Mouse (Mus musculus) forebrain, embryonic 13.5 days (tissue): ENCODE data around the gene Tmem45b. TPM values are rescaled to one million over a fixed set of nuclear protein-coding genes. Genes with fewer than 3 reads are reported as not detected.

Source experiments
- ATAC-seq: fragments of 200-750 bp; cut with Nextera tagmentation; 2 replicates; pipeline ENCODE4 v1.8.0; 2017
- H3K27ac ChIP-seq: fragments of 300-500 bp; sonication (generic); 2 replicates; pipeline ENCODE4 v1.5.1; 2015; ENCODE audit warnings: inconsistent platforms, mild to moderate bottlenecking, moderate library complexity
- H3K27me3 ChIP-seq: fragments of 300-500 bp; sonication (generic); 2 replicates; pipeline ENCODE4 v1.6.1; 2015; ENCODE audit warnings: mild to moderate bottlenecking, inconsistent platforms
- H3K36me3 ChIP-seq: fragments of 300-500 bp; sonication (generic); 2 replicates; pipeline ENCODE4 v1.6.1; 2015; ENCODE audit warnings: mild to moderate bottlenecking, inconsistent platforms; ENCODE audit not compliant: poor library complexity, severe bottlenecking
- H3K4me1 ChIP-seq: fragments of 300-500 bp; sonication (generic); 2 replicates; pipeline ENCODE4 v1.6.1; 2015; ENCODE audit warnings: inconsistent platforms
- H3K4me2 ChIP-seq: fragments of 300-500 bp; sonication (generic); 2 replicates; pipeline ENCODE4 v1.6.1; 2015; ENCODE audit warnings: inconsistent platforms, mild to moderate bottlenecking, moderate library complexity
- H3K4me3 ChIP-seq: fragments of 300-500 bp; sonication (generic); 2 replicates; pipeline ENCODE4 v1.5.1; 2015; ENCODE audit warnings: mild to moderate bottlenecking, inconsistent platforms
- H3K9ac ChIP-seq: fragments of 300-500 bp; sonication (generic); 2 replicates; pipeline ENCODE4 v1.6.1; 2015; ENCODE audit warnings: mild to moderate bottlenecking, inconsistent platforms
- H3K9me3 ChIP-seq: fragments of 300-500 bp; sonication (generic); replicated peaks from 2 replicates; pipeline ENCODE4 v1.6.1; 2016; ENCODE audit warnings: inconsistent platforms
- WGBS: fragments of 180-500 bp; shearing (Covaris S2); methylation state at CpG from one replicate; pipeline ENCODE4 v1.1.7; 2015; 5-methylcytosine and 5-hydroxymethylcytosine counted together
- polyA plus RNA-seq: library from polyadenylated mRNA; unstranded; fragments of >200 nt; fragmentation: Nextera tagmentation; extraction: Ambion mirVana; gene quantifications from 2 replicates; pipeline ENCODE4 v1.2.1, GENCODE M21; 2015

Tmem45b gene
- polyA plus RNA-seq, 1 experiment from 2014 or later: 0.14 TPM

DNA sequence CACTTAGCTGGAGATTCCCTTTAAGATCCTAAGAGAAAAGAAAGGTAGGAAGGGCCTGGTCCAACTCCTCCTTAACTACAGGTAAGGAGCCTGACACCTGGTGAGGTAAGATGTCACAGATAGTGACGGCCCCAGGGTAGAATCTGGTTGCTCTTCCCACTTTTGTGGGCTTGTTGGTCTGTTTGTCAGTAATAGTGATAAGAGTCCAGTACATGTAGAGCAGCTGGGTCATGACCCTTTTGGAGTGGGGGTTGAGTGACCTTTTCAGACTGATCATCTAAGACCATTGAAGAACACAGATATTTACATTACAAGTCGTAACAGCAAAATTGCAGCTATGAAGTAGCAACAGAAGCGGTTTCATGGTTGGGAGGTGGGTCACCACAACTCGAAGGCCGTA, 77.1 kb downstream of the Tmem45b start:
- H3K4me1 ChIP-seq: peaks cover 25% of the 10 kb centered on the region
- 90% methylated on average over 5 of the region's 5 CpGs for WGBS
- no peaks in the 10 kb centered on the region for H3K9me3 ChIP-seq
- H3K27me3 ChIP-seq: no peaks in the 10 kb centered on the region
- peak overlapping the region; percentile 83; the same call in 1 of the 2 replicates for H3K9ac ChIP-seq
- H3K27ac ChIP-seq: no peak overlapping the region
- peaks cover 31% of the 10 kb centered on the region for H3K36me3 ChIP-seq
- no peak for ATAC-seq
- H3K4me3 ChIP-seq: peak overlapping the region; percentile 83
- peak overlapping the region; percentile 66 for H3K4me2 ChIP-seq

DNA sequence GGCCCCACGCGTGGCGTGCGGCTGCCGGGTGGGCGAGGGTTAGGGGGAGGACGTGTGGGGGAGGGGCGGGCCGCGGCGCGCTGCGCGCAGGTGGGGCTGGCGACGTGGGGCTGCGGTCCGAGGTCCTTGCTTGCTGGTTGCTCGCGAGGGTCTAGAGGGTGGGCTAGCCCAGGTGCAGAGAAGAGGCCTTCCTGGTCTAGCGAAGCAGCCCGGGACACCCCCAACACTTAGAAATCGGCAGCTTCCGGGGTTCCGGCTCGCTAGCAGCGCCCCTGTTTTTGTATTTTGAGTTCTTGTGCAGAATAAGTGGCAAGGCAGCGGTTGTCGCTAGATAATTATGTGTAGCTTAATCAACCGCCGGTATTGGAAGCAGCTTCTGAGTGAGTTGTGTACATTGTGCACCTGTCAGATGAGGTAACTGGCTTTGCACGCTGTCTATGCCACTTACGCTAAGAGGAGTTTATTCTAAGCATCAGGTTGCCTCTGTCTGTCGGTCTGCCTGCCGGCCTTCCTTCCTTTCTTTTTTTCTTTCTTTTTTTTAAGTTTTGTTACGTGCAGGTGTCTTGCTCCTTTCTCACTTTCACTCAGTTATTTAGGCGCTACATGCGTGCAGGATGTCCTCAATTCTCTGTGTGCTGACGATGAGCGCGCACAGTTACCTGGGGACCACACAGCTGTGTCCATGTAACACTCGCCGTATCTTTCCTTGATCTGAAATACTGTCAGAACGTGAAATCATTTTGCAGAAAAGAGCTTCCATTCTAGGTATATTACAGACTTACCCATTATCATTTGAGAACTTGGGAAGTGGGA, 77.7 kb downstream of the Tmem45b start:
- H3K9me3 ChIP-seq: no peaks in the 10 kb centered on the region
- H3K27ac ChIP-seq: peak overlapping the region; percentile 54
- H3K4me2 ChIP-seq: peak overlapping the region; percentile 66
- peaks cover 24% of the 10 kb centered on the region for H3K36me3 ChIP-seq
- H3K4me3 ChIP-seq: peak overlapping the region; percentile 83
- H3K4me1 ChIP-seq: peaks cover 25% of the 10 kb centered on the region
- WGBS: 11% methylated on average over 44 of the region's 44 CpGs
- peak overlapping the region; percentile 83 for H3K9ac ChIP-seq
- H3K27me3 ChIP-seq: no peaks in the 10 kb centered on the region
- ATAC-seq: peak; percentile 82

DNA sequence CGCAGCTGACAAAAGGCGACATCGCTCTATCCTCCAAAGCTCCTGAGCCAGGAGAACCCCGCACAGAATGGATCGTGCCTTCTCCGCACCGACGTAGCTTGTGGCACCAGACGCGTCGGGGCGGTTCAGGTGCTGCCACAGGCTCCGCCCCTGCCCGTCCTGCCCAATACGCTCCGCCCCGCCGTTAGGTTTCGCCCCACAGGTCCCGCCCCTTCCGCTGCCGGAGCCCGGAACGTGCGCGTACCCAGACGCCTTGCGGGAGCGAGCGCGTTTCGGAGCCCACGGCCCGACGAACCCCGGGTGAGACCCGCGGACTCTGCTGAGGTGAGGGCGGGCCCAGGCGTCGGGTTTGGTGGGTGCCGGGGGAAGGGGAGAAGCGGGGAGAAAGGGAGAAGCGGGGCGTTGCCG, 78.3 kb downstream of the Tmem45b start, which contains the start of gene Nfrkb:
TSS of gene Nfrkb (plus strand) at position 246 of the 408 bp plus-strand sequence.
- ATAC-seq: peak; percentile 99
- Histone ChIP-seq H3K4me3 (peak within 1 kb of the TSS; percentile 83), H3K9ac (peak within 1 kb of the TSS; percentile 83), H3K36me3 (peaks cover 18% of the 10 kb centered on the region), H3K4me1 (peaks cover 25% of the 10 kb centered on the region), H3K9me3 (no peaks in the 10 kb centered on the region), H3K27me3 (no peaks in the 10 kb centered on the region), H3K4me2 (peak within 1 kb of the TSS; percentile 66), H3K27ac (peak within 1 kb of the TSS; percentile 54)
- 0% methylated on average over 45 of the region's 46 CpGs for WGBS

- Histone ChIP-seq H3K4me3 (peak overlapping the region; percentile 83), H3K4me1 (peaks cover 25% of the 10 kb centered on the region), H3K27me3 (no peaks in the 10 kb centered on the region), H3K9ac (peak overlapping the region; percentile 83), H3K27ac (no peak overlapping the region), H3K9me3 (no peaks in the 10 kb centered on the region), H3K4me2 (peak overlapping the region; percentile 66), H3K36me3 (peaks cover 18% of the 10 kb centered on the region)
- no peak; the same call in 1 of the 2 replicates for ATAC-seq
- 16% methylated on average over 4 of the region's 4 CpGs for WGBS
Measured at GRCm38 (mm10) chr9:31385500-31385869, 78.8 kb downstream of the Tmem45b start.

GRCm38 (mm10) chr9:31384786-31385499, 79.3 kb downstream of the Tmem45b start:
- H3K27me3 ChIP-seq: no peaks in the 10 kb centered on the region
- H3K4me3 ChIP-seq: no peak overlapping the region
- ATAC-seq: no peak
- H3K4me1 ChIP-seq: peaks cover 25% of the 10 kb centered on the region
- no peak overlapping the region for H3K27ac ChIP-seq
- H3K36me3 ChIP-seq: peaks cover 15% of the 10 kb centered on the region
- H3K4me2 ChIP-seq: peak overlapping the region; percentile 66; the same call in 1 of the 2 replicates
- H3K9me3 ChIP-seq: no peaks in the 10 kb centered on the region
- no peak overlapping the region for H3K9ac ChIP-seq
- 85% methylated on average over 17 of the region's 17 CpGs for WGBS

- Histone ChIP-seq H3K4me3 (no peak overlapping the region), H3K27me3 (no peaks in the 10 kb centered on the region), H3K4me1 (no peaks in the 10 kb centered on the region), H3K27ac (no peak overlapping the region), H3K36me3 (peaks cover 37% of the 10 kb centered on the region), H3K9ac (no peak overlapping the region), H3K4me2 (no peak overlapping the region), H3K9me3 (no peaks in the 10 kb centered on the region)
- no peak for ATAC-seq
Measured at GRCm38 (mm10) chr9:31376661-31377060, 87.6 kb downstream of the Tmem45b start.

Other genes with a start within 250 kb of the Tmem45b start
- 8.6 and 8.8 TPM in 2 replicates for gene Prdm10, start 183.9 kb downstream of the Tmem45b start, polyA plus RNA-seq
- 27.7 and 33.9 TPM in 2 replicates for gene Nfrkb, start 78.3 kb downstream of the Tmem45b start, polyA plus RNA-seq